Mouse (Mus musculus): ENCODE data around the gene Dyrk3. TPM values are rescaled to one million over a fixed set of nuclear protein-coding genes. Genes with fewer than 3 reads are reported as not detected.

The Dyrk3 gene
- polyA plus RNA-seq, 1 experiment: 12.7 TPM

- DNase-seq (ENCODE audit: low read depth): no peak
- TF ChIP-seq CTCF (IDR thresholded peaks at IDR 0.05; ENCODE audit: borderline replicate concordance, extremely low read depth, insufficient read depth, insufficient read length) (no peak), POLR2A (IDR thresholded peaks at IDR 0.05; ENCODE audit: borderline replicate concordance, extremely low read depth, insufficient read depth, insufficient read length, poor library complexity, severe bottlenecking) (no peak)
These were observed 34.2 kb downstream of the Dyrk3 start for GRCm38 (mm10) chr1:131103776-131104424.

DNA sequence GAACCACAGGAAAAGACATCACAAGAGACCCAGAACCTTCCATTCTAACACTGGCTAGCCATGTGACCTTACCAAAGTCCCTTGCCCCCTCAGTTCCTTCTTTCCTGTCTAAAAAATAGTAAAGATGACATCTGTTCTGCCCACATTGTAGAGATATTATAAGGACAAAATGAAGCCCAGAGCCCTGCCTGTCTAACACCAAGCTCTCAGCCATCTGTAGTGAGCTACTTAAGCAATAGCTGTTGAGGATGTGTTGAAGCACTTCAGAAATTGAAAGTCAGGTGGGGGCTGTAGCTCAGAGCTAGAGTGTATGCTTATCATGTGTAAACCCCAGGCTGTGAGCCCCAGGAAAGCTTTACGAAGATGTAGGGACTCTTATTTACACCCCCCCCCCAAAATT, 37.3 kb downstream of the Dyrk3 start:
- no peak for TF ChIP-seq POLR2A (IDR thresholded peaks at IDR 0.05; ENCODE audit: borderline replicate concordance, extremely low read depth, insufficient read depth, insufficient read length, poor library complexity, severe bottlenecking)
- TF ChIP-seq CTCF (IDR thresholded peaks at IDR 0.05; ENCODE audit: borderline replicate concordance, extremely low read depth, insufficient read depth, insufficient read length): no peak
- DNase-seq (ENCODE audit: low read depth): no peak

DNA sequence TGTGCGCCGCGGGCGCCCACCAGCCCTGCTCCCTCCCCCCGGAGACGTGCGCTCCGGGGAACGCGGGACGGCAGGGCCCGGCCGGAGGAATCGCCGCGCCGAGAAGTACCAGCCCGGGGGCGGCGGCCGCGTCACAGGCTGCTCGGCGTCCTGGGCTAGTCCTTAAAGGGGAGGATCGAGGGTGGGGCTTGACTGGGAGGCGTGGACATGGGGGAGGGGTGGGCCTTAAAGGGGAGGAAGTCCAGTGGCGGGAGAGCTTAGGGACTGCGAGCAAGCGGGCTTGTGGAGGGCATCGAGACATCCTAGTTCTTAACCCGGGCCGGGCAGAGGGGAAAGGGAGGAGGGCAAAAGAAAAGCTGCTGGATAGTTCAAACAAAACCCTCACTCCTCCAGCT, 40.4 kb downstream of the Dyrk3 start, which contains the start of gene Mapkapk2:
Gene Mapkapk2, minus strand, starts transcription at position 127 of the 395 bp plus-strand sequence.
- TF ChIP-seq POLR2A (IDR thresholded peaks at IDR 0.05; ENCODE audit: borderline replicate concordance, extremely low read depth, insufficient read depth, insufficient read length, poor library complexity, severe bottlenecking) (peak; percentile 90), CTCF (IDR thresholded peaks at IDR 0.05; ENCODE audit: borderline replicate concordance, extremely low read depth, insufficient read depth, insufficient read length) (no peak)

GRCm38 (mm10) chr1:131096803-131097699, 41.1 kb downstream of the Dyrk3 start:
- TF ChIP-seq CTCF (IDR thresholded peaks at IDR 0.05; ENCODE audit: borderline replicate concordance, extremely low read depth, insufficient read depth, insufficient read length) (no peak), POLR2A (IDR thresholded peaks at IDR 0.05; ENCODE audit: borderline replicate concordance, extremely low read depth, insufficient read depth, insufficient read length, poor library complexity, severe bottlenecking) (no peak)
- peak; percentile 65 for DNase-seq (ENCODE audit: low read depth)

More for the DNA sequence above, 40.4 kb downstream of the Dyrk3 start, which contains the start of gene Mapkapk2:
- DNase-seq (ENCODE audit: low read depth): peak; percentile 98

DNA sequence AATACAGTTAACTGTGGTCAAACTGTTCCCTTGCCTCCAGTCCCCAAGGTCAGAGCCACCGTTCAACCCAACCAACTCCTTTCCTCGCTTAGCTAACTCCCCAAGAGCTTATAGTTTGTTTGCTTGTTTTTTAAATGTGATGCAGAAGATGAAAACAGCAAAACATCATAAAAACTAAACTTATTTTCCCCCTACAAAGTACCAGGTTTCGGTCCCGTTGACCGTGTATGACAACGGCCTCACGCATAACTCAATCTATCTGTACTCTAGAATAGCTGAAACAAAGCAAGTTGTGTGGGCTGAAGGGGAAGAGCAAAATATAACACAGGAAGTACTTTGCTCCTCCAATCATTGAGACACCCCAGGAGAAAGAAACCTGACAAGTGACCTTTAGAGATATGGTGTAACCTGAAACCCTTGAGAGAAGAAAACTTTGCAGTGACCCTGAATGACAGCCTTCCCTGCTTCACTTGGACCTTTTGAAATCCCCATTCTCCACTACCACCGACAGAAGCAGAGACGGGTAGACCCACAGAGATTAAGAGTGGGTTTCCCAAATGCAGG, 41.9 kb downstream of the Dyrk3 start:
- no peak for DNase-seq (ENCODE audit: low read depth)
- no peak for TF ChIP-seq POLR2A (IDR thresholded peaks at IDR 0.05; ENCODE audit: borderline replicate concordance, extremely low read depth, insufficient read depth, insufficient read length, poor library complexity, severe bottlenecking)
- no peak for TF ChIP-seq CTCF (IDR thresholded peaks at IDR 0.05; ENCODE audit: borderline replicate concordance, extremely low read depth, insufficient read depth, insufficient read length)

DNA sequence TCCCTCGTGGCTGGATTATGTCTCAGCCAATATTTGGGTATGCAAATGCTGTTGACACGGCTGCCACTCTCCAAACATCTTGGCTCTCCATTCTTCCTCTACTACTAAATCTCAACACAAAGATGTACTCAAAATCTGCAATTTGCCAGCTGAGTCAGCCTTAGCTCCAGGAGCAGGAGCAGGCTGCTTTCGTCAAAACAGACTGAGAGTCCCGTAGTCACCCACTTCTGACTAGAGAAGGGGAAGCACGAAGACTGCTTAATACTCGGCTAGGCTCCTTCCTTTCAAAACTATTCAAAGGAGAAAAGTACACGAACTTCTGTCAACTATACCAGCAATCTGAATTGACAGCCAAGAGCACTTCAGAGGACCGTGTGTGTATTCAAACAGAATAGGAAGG, 42.6 kb downstream of the Dyrk3 start:
- TF ChIP-seq POLR2A (IDR thresholded peaks at IDR 0.05; ENCODE audit: borderline replicate concordance, extremely low read depth, insufficient read depth, insufficient read length, poor library complexity, severe bottlenecking): no peak
- peak; percentile 83 for DNase-seq (ENCODE audit: low read depth)

DNA sequence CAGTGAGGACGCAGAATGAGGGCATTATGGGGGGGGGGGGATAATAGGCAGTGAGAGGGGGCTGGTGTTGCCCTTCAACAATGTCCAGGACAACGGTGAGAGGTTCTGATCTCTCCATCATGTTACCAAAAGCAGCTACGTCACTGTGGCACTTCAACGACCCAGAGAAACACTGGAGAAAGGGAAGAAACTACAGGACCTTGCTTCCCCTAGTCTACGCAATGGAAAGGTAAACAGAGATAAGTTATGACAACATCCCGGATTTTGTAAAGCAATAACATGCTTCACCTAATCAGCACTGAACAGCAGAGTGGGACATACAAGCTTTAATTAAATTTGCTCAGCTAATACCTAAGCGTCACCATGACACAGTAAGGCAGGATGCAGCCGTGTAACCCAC, 44.3 kb downstream of the Dyrk3 start:
- no peak for TF ChIP-seq POLR2A (IDR thresholded peaks at IDR 0.05; ENCODE audit: borderline replicate concordance, extremely low read depth, insufficient read depth, insufficient read length, poor library complexity, severe bottlenecking)
- TF ChIP-seq CTCF (IDR thresholded peaks at IDR 0.05; ENCODE audit: borderline replicate concordance, extremely low read depth, insufficient read depth, insufficient read length): no peak
- no peak for DNase-seq (ENCODE audit: low read depth)

DNA sequence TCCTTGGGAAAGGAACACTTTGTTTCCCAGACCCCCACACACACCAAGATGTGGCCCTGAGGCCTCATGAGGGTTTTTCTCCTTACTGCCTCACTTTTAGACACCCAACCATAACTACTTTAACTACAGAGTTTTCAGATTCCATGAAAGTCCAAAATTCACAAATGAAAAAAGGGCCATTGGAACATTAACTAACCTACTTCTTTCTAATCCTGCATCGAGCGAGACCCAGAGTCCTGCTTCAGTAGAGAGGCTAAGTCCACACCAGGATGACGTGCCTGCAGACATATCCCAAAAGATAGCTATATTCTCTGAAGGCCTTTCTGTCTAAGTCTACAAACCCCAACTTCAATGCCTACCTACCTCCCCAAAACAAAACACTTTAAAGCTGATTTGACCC, 45.3 kb downstream of the Dyrk3 start:
- TF ChIP-seq POLR2A (IDR thresholded peaks at IDR 0.05; ENCODE audit: borderline replicate concordance, extremely low read depth, insufficient read depth, insufficient read length, poor library complexity, severe bottlenecking) (no peak), CTCF (IDR thresholded peaks at IDR 0.05; ENCODE audit: borderline replicate concordance, extremely low read depth, insufficient read depth, insufficient read length) (no peak)
- DNase-seq (ENCODE audit: low read depth): no peak

GRCm38 (mm10) chr1:131092173-131092572, 46.0 kb downstream of the Dyrk3 start:
- DNase-seq (ENCODE audit: low read depth): no peak
- TF ChIP-seq CTCF (IDR thresholded peaks at IDR 0.05; ENCODE audit: borderline replicate concordance, extremely low read depth, insufficient read depth, insufficient read length): no peak

- TF ChIP-seq POLR2A (IDR thresholded peaks at IDR 0.05; ENCODE audit: borderline replicate concordance, extremely low read depth, insufficient read depth, insufficient read length, poor library complexity, severe bottlenecking) (no peak), CTCF (IDR thresholded peaks at IDR 0.05; ENCODE audit: borderline replicate concordance, extremely low read depth, insufficient read depth, insufficient read length) (no peak)
- no peak for DNase-seq (ENCODE audit: low read depth)
These were observed 46.7 kb downstream of the Dyrk3 start for GRCm38 (mm10) chr1:131091481-131091880.

DNA sequence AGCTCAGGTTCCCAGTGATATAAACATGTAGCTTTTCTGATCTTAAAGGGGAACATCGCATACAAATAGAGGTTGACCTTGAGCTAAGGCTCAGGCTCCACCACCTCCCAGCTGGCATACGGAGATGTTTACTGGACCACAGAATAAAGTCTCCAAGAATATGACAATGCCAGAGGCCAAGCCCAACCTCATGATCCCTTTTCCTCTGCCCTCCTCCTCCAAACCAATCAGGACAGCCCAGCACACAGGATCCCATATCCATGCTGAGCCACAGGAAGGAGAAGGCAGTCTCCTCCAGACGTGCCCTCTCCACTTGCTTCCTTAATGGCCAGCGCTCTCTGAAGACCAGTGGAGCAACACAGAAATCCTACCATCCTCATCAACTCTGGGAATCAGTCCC, 47.3 kb downstream of the Dyrk3 start:
- TF ChIP-seq POLR2A (IDR thresholded peaks at IDR 0.05; ENCODE audit: borderline replicate concordance, extremely low read depth, insufficient read depth, insufficient read length, poor library complexity, severe bottlenecking) (no peak), CTCF (IDR thresholded peaks at IDR 0.05; ENCODE audit: borderline replicate concordance, extremely low read depth, insufficient read depth, insufficient read length) (no peak)
- DNase-seq (ENCODE audit: low read depth): no peak
